Mouse (Mus musculus) forebrain, postnatal 0 days (tissue): ENCODE measurements around the gene Zfp592. TPM values are rescaled to one million over a fixed set of nuclear protein-coding genes. Genes with fewer than 3 reads are reported as not detected.

ENCODE experiments used
- ATAC-seq: fragments of 200-750 bp; cut with Nextera tagmentation; 2 replicates; pipeline ENCODE4 v1.8.0; 2017; ENCODE audit warnings: mild to moderate bottlenecking, moderate library complexity
- DNase-seq: peaks from one replicate; pipeline ENCODE4 v3.0.0-alpha.2; 2015
- H3K27ac ChIP-seq: fragments of 300-500 bp; sonication (generic); 2 replicates; pipeline ENCODE4 v1.5.1; 2014; ENCODE audit warnings: low read depth, mild to moderate bottlenecking, antibody characterized with exemption, low read length, moderate library complexity, mixed read lengths
- H3K27me3 ChIP-seq: fragments of 300-500 bp; sonication (generic); 2 replicates; pipeline ENCODE4 v1.6.1; 2014; ENCODE audit warnings: mild to moderate bottlenecking, low read length, mixed read lengths; ENCODE audit not compliant: insufficient read depth
- H3K36me3 ChIP-seq: fragments of 300-500 bp; sonication (generic); 2 replicates; pipeline ENCODE4 v1.6.1; 2014; ENCODE audit warnings: mild to moderate bottlenecking, moderate library complexity; ENCODE audit not compliant: insufficient read depth
- H3K4me1 ChIP-seq: fragments of 300-500 bp; sonication (generic); 2 replicates; pipeline ENCODE4 v1.6.1; 2014; ENCODE audit warnings: antibody characterized with exemption; ENCODE audit not compliant: insufficient read depth
- H3K4me2 ChIP-seq: fragments of 300-500 bp; sonication (generic); 2 replicates; pipeline ENCODE4 v1.6.1; 2014; ENCODE audit warnings: low read depth, mild to moderate bottlenecking, moderate library complexity
- H3K4me3 ChIP-seq: fragments of 300-500 bp; sonication (generic); 2 replicates; pipeline ENCODE4 v1.5.1; 2014; ENCODE audit warnings: low read depth, low read length, mixed read lengths
- H3K9ac ChIP-seq: fragments of 300-500 bp; sonication (generic); 2 replicates; pipeline ENCODE4 v1.6.1; 2014; ENCODE audit warnings: mild to moderate bottlenecking
- H3K9me3 ChIP-seq: fragments of 300-500 bp; sonication (generic); 2 replicates; pipeline ENCODE4 v1.6.1; 2016; ENCODE audit warnings: low read length
- CTCF ChIP-seq: sonication (generic); IDR thresholded peaks from 2 replicates; pipeline ENCODE4 v1.5.1; 2016; ENCODE audit warnings: antibody characterized with exemption, control low read depth, low read depth
- WGBS: fragments of 180-500 bp; shearing (Covaris S2); extraction: QIAGEN DNeasy Blood & Tissue Kit; methylation state at CpG from one replicate; pipeline ENCODE4 v1.1.7; 2014; 5-methylcytosine and 5-hydroxymethylcytosine counted together
- polyA plus RNA-seq: library from polyadenylated mRNA; unstranded; fragments of >200 nt; fragmentation: Nextera tagmentation; extraction: Ambion mirVana; gene quantifications from 2 replicates; pipeline ENCODE4 v1.2.1, GENCODE M21; 2015
- total RNA-seq: library from RNA; depleted of rRNA; stranded (reverse); fragments of >200 nt; gene quantifications from 2 replicates; pipeline ENCODE4 v1.2.3, GENCODE M21; 2014

The Zfp592 gene
- total and polyA plus RNA-seq, 2 experiments from 2014 or later, result 5.2 to 22.1 TPM

GRCm38 (mm10) chr7:80986458-80987187 is 6.9 kb upstream of the Zfp592 start:
- ATAC-seq, result no peak
- Histone ChIP-seq H3K9me3 (no peaks in the 10 kb centered on the region), H3K4me2 (no peak overlapping the region), H3K4me1 (0 out of 2 replicates have a peak, but pooled peaks cover under 1% of the 10 kb centered on the region), H3K27ac (no peak overlapping the region), H3K9ac (no peak overlapping the region), H3K4me3 (no peak overlapping the region), H3K36me3 (no peaks in the 10 kb centered on the region), H3K27me3 (no peaks in the 10 kb centered on the region)
- 47% methylated on average over 6 of the region's 6 CpGs for WGBS
- no peak for DNase-seq
- no peak for TF ChIP-seq CTCF

DNA sequence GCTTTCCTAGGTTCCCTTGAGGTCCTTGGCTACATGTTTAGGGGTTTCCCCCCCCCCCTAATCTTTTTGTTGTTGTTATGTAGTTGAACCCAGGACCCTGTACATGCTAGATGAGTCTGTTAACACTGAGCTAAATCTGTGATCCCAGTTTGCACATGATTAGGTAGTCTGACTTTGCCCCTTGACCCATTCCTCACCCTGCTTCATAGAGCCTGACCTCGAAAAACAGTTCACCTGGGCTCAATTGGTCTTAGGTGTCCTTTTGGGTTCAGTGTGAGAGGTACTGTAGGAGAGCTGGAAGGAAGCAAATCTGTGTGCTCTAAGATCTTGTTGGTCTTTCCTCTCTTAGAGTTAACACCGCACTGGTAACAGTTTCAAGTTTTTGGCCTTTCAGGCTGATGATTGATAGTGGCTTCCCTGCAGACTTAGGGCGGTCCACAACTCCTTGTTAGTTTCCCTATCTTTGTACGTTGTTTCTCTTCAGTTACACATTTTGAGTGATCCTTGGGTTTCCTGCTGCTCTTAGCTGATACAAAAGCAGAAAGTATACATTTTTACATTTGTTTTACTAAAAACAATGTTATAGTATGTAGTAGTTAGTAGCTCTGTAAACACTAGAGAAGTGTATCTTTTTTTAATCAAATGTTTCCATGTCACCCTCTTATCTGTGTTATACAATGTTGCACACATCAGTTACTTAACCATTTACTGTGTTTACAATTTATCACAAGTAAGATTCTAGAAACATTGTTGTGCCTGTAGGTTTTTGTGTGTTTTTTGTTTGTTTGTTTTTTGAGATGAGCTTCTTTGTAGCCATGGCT is 5.5 kb upstream of the Zfp592 start:
- no peaks in the 10 kb centered on the region for H3K36me3 ChIP-seq
- H3K9me3 ChIP-seq, result no peaks in the 10 kb centered on the region
- H3K4me2 ChIP-seq, result no peak overlapping the region
- 92% methylated on average over 4 of the region's 4 CpGs for WGBS
- H3K27ac ChIP-seq, result no peak overlapping the region
- ATAC-seq (no peak), DNase-seq (no peak)
- H3K9ac ChIP-seq, result no peak overlapping the region
- no peak for TF ChIP-seq CTCF
- no peak overlapping the region for H3K4me3 ChIP-seq
- H3K4me1 ChIP-seq, result peaks cover 10% of the 10 kb centered on the region
- H3K27me3 ChIP-seq, result no peaks in the 10 kb centered on the region

GRCm38 (mm10) chr7:80990276-80990675 is 3.2 kb upstream of the Zfp592 start:
- H3K36me3 ChIP-seq, result no peaks in the 10 kb centered on the region
- ATAC-seq (no peak), DNase-seq (no peak)
- no peak for TF ChIP-seq CTCF
- H3K4me2 ChIP-seq, result no peak overlapping the region
- no peak overlapping the region for H3K4me3 ChIP-seq
- no peaks in the 10 kb centered on the region for H3K27me3 ChIP-seq
- H3K27ac ChIP-seq, result no peak overlapping the region
- no peaks in the 10 kb centered on the region for H3K9me3 ChIP-seq
- peaks cover 20% of the 10 kb centered on the region for H3K4me1 ChIP-seq
- H3K9ac ChIP-seq, result no peak overlapping the region
- 95% methylated on average over 6 of the region's 6 CpGs for WGBS

DNA sequence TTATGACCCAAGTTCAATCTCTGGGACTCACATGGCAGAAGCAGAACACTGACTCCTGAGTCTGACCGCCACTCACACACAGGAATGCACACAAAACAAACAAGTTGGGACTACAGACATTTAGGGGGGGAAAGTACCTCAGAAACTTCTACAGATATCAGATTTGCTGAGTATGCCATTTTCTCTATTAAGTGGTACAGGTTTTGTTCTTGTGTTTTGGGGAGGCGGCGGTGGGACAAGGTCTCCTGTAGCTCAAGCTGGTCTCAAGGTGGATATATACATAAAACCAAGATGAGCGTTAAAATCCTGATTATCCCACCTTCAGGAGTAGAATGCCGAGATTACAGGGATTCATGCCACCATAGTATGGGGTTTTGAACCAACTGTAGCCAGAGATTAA is 1.9 kb upstream of the Zfp592 start:
- no peak for DNase-seq
- no peak for ATAC-seq
- no peak overlapping the region for H3K4me2 ChIP-seq
- H3K36me3 ChIP-seq, result no peaks in the 10 kb centered on the region
- no peak for TF ChIP-seq CTCF
- H3K9me3 ChIP-seq, result no peaks in the 10 kb centered on the region
- peaks cover 24% of the 10 kb centered on the region for H3K4me1 ChIP-seq
- H3K27me3 ChIP-seq, result no peaks in the 10 kb centered on the region
- no peak overlapping the region for H3K4me3 ChIP-seq
- 96% methylated on average over 5 of the region's 5 CpGs for WGBS
- H3K27ac ChIP-seq, result no peak overlapping the region
- H3K9ac ChIP-seq, result no peak overlapping the region

- Histone ChIP-seq H3K4me2 (peak overlapping the region; percentile 74), H3K9ac (peak overlapping the region; percentile 98; the same call in 1 of the 2 replicates), H3K9me3 (no peaks in the 10 kb centered on the region), H3K4me3 (peak overlapping the region; percentile 92), H3K27me3 (no peaks in the 10 kb centered on the region), H3K27ac (peak overlapping the region; percentile 94; the same call in 1 of the 2 replicates), H3K36me3 (no peaks in the 10 kb centered on the region), H3K4me1 (peaks cover 24% of the 10 kb centered on the region)
- WGBS, result 72% methylated on average over 6 of the region's 6 CpGs
- no peak for TF ChIP-seq CTCF
- ATAC-seq (no peak), DNase-seq (no peak)
These were observed 1.4 kb upstream of the Zfp592 start for GRCm38 (mm10) chr7:80992063-80992462.

DNA sequence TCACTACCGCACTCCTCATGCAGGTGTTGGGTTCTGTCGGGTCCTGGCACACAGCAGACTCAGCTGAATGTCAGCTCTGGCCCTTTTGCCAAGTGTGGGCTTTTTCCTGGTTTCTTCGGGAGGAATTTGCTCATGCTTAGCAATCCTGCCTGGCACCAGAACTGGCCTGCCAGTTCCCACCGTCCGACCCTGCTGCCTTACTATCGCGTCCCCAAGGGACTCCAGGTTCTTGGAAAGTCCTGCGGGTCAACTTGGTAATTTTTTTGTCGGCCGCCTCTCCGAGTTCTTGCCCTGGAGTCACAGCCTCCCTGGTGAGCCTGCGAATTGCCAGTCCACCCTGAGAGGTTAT is 876 bp upstream of the Zfp592 start:
- Histone ChIP-seq H3K4me2 (peak overlapping the region; percentile 74), H3K9ac (peak overlapping the region; percentile 98), H3K36me3 (no peaks in the 10 kb centered on the region), H3K4me1 (peaks cover 24% of the 10 kb centered on the region), H3K27ac (peak overlapping the region; percentile 94), H3K4me3 (peak overlapping the region; percentile 92), H3K27me3 (no peaks in the 10 kb centered on the region), H3K9me3 (no peaks in the 10 kb centered on the region)
- WGBS, result under 1% methylated on average over 12 of the region's 12 CpGs
- ATAC-seq, result no peak
- peak; percentile 41 for DNase-seq
- TF ChIP-seq CTCF, result no peak
